Mouse (Mus musculus): Measurements from ENCODE around the gene Mocs1. TPM values are rescaled to one million over a fixed set of nuclear protein-coding genes. Genes with fewer than 3 reads are reported as not detected.

Gene Mocs1
- polyA plus RNA-seq (2015; fragmentation: Nextera tagmentation; extraction: Ambion mirVana) = 5.5 and 5.6 TPM in 2 replicates

DNA sequence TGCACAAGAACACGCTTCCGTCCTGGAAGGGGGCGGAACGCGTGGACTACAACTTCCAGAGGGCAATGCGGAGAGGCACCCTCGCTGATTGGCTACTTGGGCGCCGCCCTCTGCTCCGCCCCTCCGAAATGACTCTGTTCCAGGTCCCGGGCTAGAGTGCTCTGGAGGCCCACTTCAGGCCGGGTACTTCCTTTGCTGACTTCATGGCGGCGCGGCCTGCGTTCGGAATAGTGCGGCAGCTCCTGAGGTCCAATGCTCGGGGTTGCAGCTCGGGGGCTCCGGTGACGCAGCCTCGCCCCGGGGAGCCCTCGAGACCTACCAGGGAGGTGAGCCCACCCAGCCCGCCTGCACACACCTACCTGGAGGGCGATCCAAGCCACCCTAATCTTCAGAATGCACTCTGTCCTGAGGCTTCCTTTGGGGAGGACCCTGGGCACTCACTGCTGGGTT is at the start of gene Mocs1:
Gene Mocs1, plus strand, starts transcription at position 124 of the 450 bp plus-strand sequence.

Other genes starting within 250 kb of the Mocs1 start
- gene Daam2, start 136.0 kb downstream of the Mocs1 start, polyA plus RNA-seq (2015; fragmentation: Nextera tagmentation; extraction: Ambion mirVana) = 3.1 and 3.9 TPM in 2 replicates
- gene Kif6, start 186.8 kb downstream of the Mocs1 start, polyA plus RNA-seq (2015; fragmentation: Nextera tagmentation; extraction: Ambion mirVana) = 1.9 and 3.4 TPM in 2 replicates

Measured in neural tube, postnatal 0 days (tissue).